Mouse (Mus musculus) lung, embryonic 15.5 days (tissue): ENCODE measurements at regions not wholly inside any gene's neighbourhood (a gene's known extent, or its start where the extent isn't known, plus 50 kb on each side); places are given as distances from the start of the nearest gene placed in this dataset.

ENCODE experiments used
- ATAC-seq: fragments of 200-750 bp; cut with Nextera tagmentation; 2 replicates; pipeline ENCODE4 v1.8.0; 2017; ENCODE audit warnings: moderate number of reproducible peaks, borderline replicate concordance; ENCODE audit not compliant: low FRiP score, low TSS enrichment; ENCODE audit errors: extremely low read depth
- H3K27ac ChIP-seq: fragments of 300-500 bp; sonication (generic); 2 replicates; pipeline ENCODE4 v1.5.1; 2015; ENCODE audit warnings: moderate library complexity, mild to moderate bottlenecking, inconsistent platforms
- H3K27me3 ChIP-seq: fragments of 300-500 bp; sonication (generic); 2 replicates; pipeline ENCODE4 v1.6.1; 2015; ENCODE audit warnings: inconsistent platforms
- H3K36me3 ChIP-seq: fragments of 300-500 bp; sonication (generic); 2 replicates; pipeline ENCODE4 v1.6.1; 2015; ENCODE audit warnings: inconsistent platforms
- H3K4me1 ChIP-seq: fragments of 300-500 bp; sonication (generic); 2 replicates; pipeline ENCODE4 v1.6.1; 2015; ENCODE audit warnings: inconsistent platforms
- H3K4me2 ChIP-seq: fragments of 300-500 bp; sonication (generic); 2 replicates; pipeline ENCODE4 v1.6.1; 2015; ENCODE audit warnings: inconsistent platforms, mild to moderate bottlenecking, moderate library complexity
- H3K4me3 ChIP-seq: fragments of 300-500 bp; sonication (generic); 2 replicates; pipeline ENCODE4 v1.5.1; 2015; ENCODE audit warnings: mild to moderate bottlenecking, inconsistent platforms
- H3K9ac ChIP-seq: fragments of 300-500 bp; sonication (generic); 2 replicates; pipeline ENCODE4 v1.6.1; 2015; ENCODE audit warnings: inconsistent platforms
- H3K9me3 ChIP-seq: fragments of 300-500 bp; sonication (generic); 2 replicates; pipeline ENCODE4 v1.6.1; 2016; ENCODE audit warnings: inconsistent platforms
- WGBS: fragments of 180-500 bp; shearing (Covaris S2); methylation state at CpG from one replicate; pipeline ENCODE4 v1.1.7; 2015; 5-methylcytosine and 5-hydroxymethylcytosine counted together

DNA sequence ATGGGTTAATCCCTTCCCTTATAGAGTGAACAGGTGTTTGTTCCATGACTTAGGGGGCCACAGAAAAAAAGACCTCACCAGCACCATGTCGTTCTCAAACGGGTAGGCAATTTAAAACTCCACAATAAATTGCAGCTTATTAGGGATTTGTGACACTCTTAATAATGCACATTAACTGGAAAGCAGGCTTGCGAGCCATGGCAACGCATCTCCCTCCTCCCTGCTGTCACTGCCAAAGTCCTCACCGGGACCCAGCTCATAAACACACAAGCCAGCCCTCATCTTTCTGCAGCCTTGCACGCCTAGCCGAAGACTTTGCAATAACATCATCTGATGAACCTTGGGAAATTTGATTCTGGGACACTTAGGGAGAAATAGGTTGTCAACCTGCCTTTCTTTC lies 152.3 kb upstream of the Dio3 start:
- Histone ChIP-seq H3K9me3 (no peaks in the 10 kb centered on the region), H3K4me2 (no peak overlapping the region), H3K4me1 (peaks cover 24% of the 10 kb centered on the region), H3K27me3 (no peaks in the 10 kb centered on the region), H3K36me3 (no peaks in the 10 kb centered on the region), H3K9ac (no peak overlapping the region), H3K27ac (no peak overlapping the region), H3K4me3 (no peak overlapping the region)
- WGBS = 85% methylated on average over 7 of the region's 7 CpGs
- ATAC-seq = no peak

DNA sequence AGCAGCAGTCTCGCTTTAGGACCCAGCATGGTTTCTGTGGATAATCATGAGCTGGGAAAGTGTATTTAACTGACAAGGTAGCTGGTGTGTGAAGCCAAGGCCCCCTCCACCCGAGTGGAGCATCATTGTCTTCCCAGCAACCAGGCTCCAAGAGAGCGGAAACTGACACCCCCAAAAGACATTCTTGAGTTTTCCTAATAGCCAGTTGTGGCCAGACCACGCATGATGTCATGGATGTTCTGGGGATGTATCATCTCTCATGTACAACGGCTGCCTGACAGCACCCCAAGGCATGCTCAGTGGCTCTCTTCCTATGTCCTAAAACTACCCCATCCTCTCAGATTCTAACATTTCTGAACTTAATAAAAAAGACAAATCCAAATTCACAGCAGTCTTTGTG lies 133.5 kb upstream of the Dio3 start:
- no peak for ATAC-seq
- no peak overlapping the region for H3K4me3 ChIP-seq
- WGBS = 78% methylated on average over 5 of the region's 5 CpGs
- H3K4me2 ChIP-seq = no peak overlapping the region
- H3K9ac ChIP-seq = no peak overlapping the region
- H3K36me3 ChIP-seq = no peaks in the 10 kb centered on the region
- no peaks in the 10 kb centered on the region for H3K9me3 ChIP-seq
- H3K27ac ChIP-seq = no peak overlapping the region
- H3K27me3 ChIP-seq = no peaks in the 10 kb centered on the region
- H3K4me1 ChIP-seq = no peaks in the 10 kb centered on the region

DNA sequence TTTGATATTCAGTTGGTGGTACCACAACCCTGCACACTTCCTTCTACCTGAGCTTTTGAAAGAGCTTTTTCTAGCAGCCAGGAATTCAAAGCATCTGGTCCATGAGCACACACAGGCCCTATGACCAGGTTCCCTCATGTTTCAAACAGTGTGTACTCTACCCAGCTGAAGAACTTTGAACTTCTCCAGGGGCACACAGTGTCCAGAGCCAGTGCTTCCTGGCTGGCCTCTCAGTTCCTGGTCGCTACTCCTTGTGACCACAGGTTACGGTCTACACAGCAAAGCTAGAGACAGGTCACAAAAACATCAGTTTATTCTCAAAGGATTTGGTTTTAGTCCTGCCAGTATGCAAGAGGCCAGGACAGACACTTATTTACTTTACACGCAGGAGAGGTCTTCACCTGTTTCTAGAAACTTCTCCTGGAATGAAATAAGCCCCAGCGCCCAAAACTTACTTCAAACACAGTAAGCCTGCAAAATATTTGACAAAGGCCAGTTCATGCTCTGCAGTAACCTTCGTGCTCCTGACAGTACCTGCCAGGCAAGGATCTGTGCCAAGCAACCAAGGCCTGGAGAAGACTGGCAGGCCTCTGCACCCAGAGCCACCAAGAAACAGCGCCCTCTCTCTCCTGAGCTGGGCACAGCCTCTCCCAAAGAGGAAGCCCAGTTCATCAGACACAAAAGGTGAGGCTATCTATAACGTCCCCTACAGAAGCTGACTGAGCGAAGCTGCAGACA lies 124.5 kb upstream of the Dio3 start:
- 80% methylated on average over 8 of the region's 8 CpGs for WGBS

GRCm38 (mm10) chr12:110154963-110155325 lies 123.9 kb upstream of the Dio3 start:
- H3K4me2 ChIP-seq = no peak overlapping the region
- H3K4me3 ChIP-seq = no peak overlapping the region
- no peaks in the 10 kb centered on the region for H3K36me3 ChIP-seq
- peaks cover 14% of the 10 kb centered on the region for H3K4me1 ChIP-seq
- no peaks in the 10 kb centered on the region for H3K9me3 ChIP-seq
- H3K27me3 ChIP-seq = no peaks in the 10 kb centered on the region
- 64% methylated on average over 4 of the region's 4 CpGs for WGBS
- H3K9ac ChIP-seq = no peak overlapping the region
- H3K27ac ChIP-seq = no peak overlapping the region
- no peak for ATAC-seq

More for the DNA sequence above, 124.5 kb upstream of the Dio3 start:
- no peak for ATAC-seq
- no peak overlapping the region for H3K9ac ChIP-seq
- H3K27me3 ChIP-seq = no peaks in the 10 kb centered on the region
- H3K27ac ChIP-seq = no peak overlapping the region
- H3K4me2 ChIP-seq = no peak overlapping the region
- H3K4me1 ChIP-seq = peaks cover 14% of the 10 kb centered on the region
- H3K4me3 ChIP-seq = no peak overlapping the region
- H3K36me3 ChIP-seq = no peaks in the 10 kb centered on the region
- H3K9me3 ChIP-seq = no peaks in the 10 kb centered on the region

- peaks cover 14% of the 10 kb centered on the region for H3K4me1 ChIP-seq
- H3K36me3 ChIP-seq = no peaks in the 10 kb centered on the region
- H3K27ac ChIP-seq = no peak overlapping the region
- no peaks in the 10 kb centered on the region for H3K9me3 ChIP-seq
- no peaks in the 10 kb centered on the region for H3K27me3 ChIP-seq
- no peak overlapping the region for H3K4me2 ChIP-seq
- no peak overlapping the region for H3K4me3 ChIP-seq
- no peak overlapping the region for H3K9ac ChIP-seq
- 0 out of 2 replicates have a peak, but pooled peaks have one; percentile 14 for ATAC-seq
- WGBS = 25% methylated on average over 8 of the region's 8 CpGs
Observed at GRCm38 (mm10) chr12:110156441-110156840, 122.4 kb upstream of the Dio3 start.

GRCm38 (mm10) chr12:110157998-110158747 lies 120.7 kb upstream of the Dio3 start:
- no peaks in the 10 kb centered on the region for H3K9me3 ChIP-seq
- no peak overlapping the region for H3K27ac ChIP-seq
- no peaks in the 10 kb centered on the region for H3K36me3 ChIP-seq
- ATAC-seq = no peak
- H3K9ac ChIP-seq = no peak overlapping the region
- H3K4me1 ChIP-seq = peaks cover 14% of the 10 kb centered on the region
- no peak overlapping the region for H3K4me3 ChIP-seq
- H3K4me2 ChIP-seq = no peak overlapping the region
- no peaks in the 10 kb centered on the region for H3K27me3 ChIP-seq
- 78% methylated on average over 16 of the region's 16 CpGs for WGBS

GRCm38 (mm10) chr12:110161306-110161705 lies 117.6 kb upstream of the Dio3 start:
- no peak overlapping the region for H3K4me3 ChIP-seq
- H3K4me1 ChIP-seq = peaks cover 9% of the 10 kb centered on the region; the same call in 1 of the 2 replicates
- H3K27ac ChIP-seq = no peak overlapping the region
- no peaks in the 10 kb centered on the region for H3K27me3 ChIP-seq
- 84% methylated on average over 4 of the region's 4 CpGs for WGBS
- no peak overlapping the region for H3K9ac ChIP-seq
- H3K36me3 ChIP-seq = no peaks in the 10 kb centered on the region
- no peaks in the 10 kb centered on the region for H3K9me3 ChIP-seq
- no peak for ATAC-seq
- no peak overlapping the region for H3K4me2 ChIP-seq

GRCm38 (mm10) chr12:110165462-110165861 lies 113.4 kb upstream of the Dio3 start:
- H3K9ac ChIP-seq = no peak overlapping the region
- H3K4me2 ChIP-seq = no peak overlapping the region
- no peaks in the 10 kb centered on the region for H3K9me3 ChIP-seq
- peaks cover 4% of the 10 kb centered on the region; the same call in 1 of the 2 replicates for H3K4me1 ChIP-seq
- ATAC-seq = no peak
- no peak overlapping the region for H3K4me3 ChIP-seq
- no peak overlapping the region for H3K27ac ChIP-seq
- no peaks in the 10 kb centered on the region for H3K36me3 ChIP-seq
- 77% methylated on average over 13 of the region's 13 CpGs for WGBS
- no peaks in the 10 kb centered on the region for H3K27me3 ChIP-seq

- 0 out of 2 replicates have a peak, but pooled peaks have one; percentile 21 for ATAC-seq
- no peaks in the 10 kb centered on the region for H3K27me3 ChIP-seq
- peaks cover 4% of the 10 kb centered on the region; the same call in 1 of the 2 replicates for H3K4me1 ChIP-seq
- H3K36me3 ChIP-seq = no peaks in the 10 kb centered on the region
- H3K9ac ChIP-seq = no peak overlapping the region
- no peak overlapping the region for H3K4me3 ChIP-seq
- no peaks in the 10 kb centered on the region for H3K9me3 ChIP-seq
- 66% methylated on average over 4 of the region's 4 CpGs for WGBS
- no peak overlapping the region for H3K4me2 ChIP-seq
- no peak overlapping the region for H3K27ac ChIP-seq
Observed at GRCm38 (mm10) chr12:110168407-110168806, 110.5 kb upstream of the Dio3 start.

- 81% methylated on average over 1 of the region's 1 CpGs for WGBS
- Histone ChIP-seq H3K4me1 (peaks cover 4% of the 10 kb centered on the region; the same call in 1 of the 2 replicates), H3K4me3 (no peak overlapping the region)
Observed at GRCm38 (mm10) chr12:110169261-110169660, 109.6 kb upstream of the Dio3 start.

GRCm38 (mm10) chr12:110170496-110170895 lies 108.4 kb upstream of the Dio3 start:
- ATAC-seq = no peak
- WGBS = 86% methylated on average over 8 of the region's 8 CpGs

More at GRCm38 (mm10) chr12:110169261-110169660, 109.6 kb upstream of the Dio3 start:
- no peaks in the 10 kb centered on the region for H3K9me3 ChIP-seq
- H3K4me2 ChIP-seq = no peak overlapping the region
- no peak for ATAC-seq
- no peaks in the 10 kb centered on the region for H3K36me3 ChIP-seq
- no peaks in the 10 kb centered on the region for H3K27me3 ChIP-seq
- H3K9ac ChIP-seq = no peak overlapping the region
- H3K27ac ChIP-seq = no peak overlapping the region

GRCm38 (mm10) chr12:110177826-110178225 lies 101.0 kb upstream of the Dio3 start:
- WGBS = 88% methylated on average over 2 of the region's 2 CpGs
- no peaks in the 10 kb centered on the region for H3K36me3 ChIP-seq
- no peak overlapping the region for H3K9ac ChIP-seq
- no peaks in the 10 kb centered on the region for H3K9me3 ChIP-seq
- no peaks in the 10 kb centered on the region for H3K4me1 ChIP-seq
- no peak overlapping the region for H3K4me2 ChIP-seq
- no peak overlapping the region for H3K4me3 ChIP-seq
- no peak for ATAC-seq
- H3K27ac ChIP-seq = no peak overlapping the region
- H3K27me3 ChIP-seq = no peaks in the 10 kb centered on the region

More at GRCm38 (mm10) chr12:110170496-110170895, 108.4 kb upstream of the Dio3 start:
- H3K27ac ChIP-seq = no peak overlapping the region
- no peaks in the 10 kb centered on the region for H3K27me3 ChIP-seq
- H3K9ac ChIP-seq = no peak overlapping the region
- no peak overlapping the region for H3K4me2 ChIP-seq
- no peaks in the 10 kb centered on the region for H3K4me1 ChIP-seq
- no peak overlapping the region for H3K4me3 ChIP-seq
- no peaks in the 10 kb centered on the region for H3K9me3 ChIP-seq
- no peaks in the 10 kb centered on the region for H3K36me3 ChIP-seq
